Mouse (Mus musculus): ENCODE results near the gene Sco1. TPM values are rescaled to one million over a fixed set of nuclear protein-coding genes. Genes with fewer than 3 reads are reported as not detected.

The Sco1 gene
- total and polyA plus RNA-seq, 3 experiments, result 15.4 to 32.7 (median 20.4) TPM

- TF ChIP-seq SMC3 (IDR thresholded peaks at IDR 0.05; ENCODE audit: low read depth, low read length), result no peak
- TF ChIP-seq MAFK (IDR thresholded peaks at IDR 0.05; ENCODE audit: insufficient replicate concordance, low read length), result no peak
- no peak for TF ChIP-seq RCOR1 (conservative IDR thresholded peaks at IDR 0.05; ENCODE audit: low read depth, low read length)
- no peak for TF ChIP-seq POLR2AphosphoS2 (IDR thresholded peaks at IDR 0.05; ENCODE audit: low read depth, low read length)
- TF ChIP-seq ZC3H11A (IDR thresholded peaks at IDR 0.05; ENCODE audit: low read depth, low read length), result no peak
- no peak for TF ChIP-seq HCFC1 (IDR thresholded peaks at IDR 0.05; ENCODE audit: low read depth, low read length)
- TF ChIP-seq UBTF (IDR thresholded peaks at IDR 0.05; ENCODE audit: low read depth, low read length), result no peak
- no peak for TF ChIP-seq MAX (IDR thresholded peaks at IDR 0.05; ENCODE audit: low read length)
- no peak for TF ChIP-seq KAT2A (IDR thresholded peaks at IDR 0.05; ENCODE audit: insufficient replicate concordance, low read length)
- TF ChIP-seq JUN (IDR thresholded peaks at IDR 0.05; ENCODE audit: insufficient read depth, low read depth, low read length), result no peak
- no peak for TF ChIP-seq GABPA (IDR thresholded peaks at IDR 0.05; ENCODE audit: insufficient replicate concordance, low read depth, low read length)
- TF ChIP-seq ZNF384 (IDR thresholded peaks at IDR 0.05; ENCODE audit: low read depth, low read length), result no peak
- TF ChIP-seq EP300 (IDR thresholded peaks at IDR 0.05; ENCODE audit: low read length), result no peak
- TF ChIP-seq POLR2A (IDR thresholded peaks at IDR 0.05; ENCODE audit: low read depth, low read length), result no peak
- no peak for TF ChIP-seq E2F4 (IDR thresholded peaks at IDR 0.05; ENCODE audit: insufficient replicate concordance, low read depth, low read length)
- TF ChIP-seq NELFE (IDR thresholded peaks at IDR 0.05; ENCODE audit: low read depth, low read length), result no peak
- no peak for TF ChIP-seq ZMIZ1 (IDR thresholded peaks at IDR 0.05; ENCODE audit: low read depth, low read length)
- TF ChIP-seq TBP (conservative IDR thresholded peaks at IDR 0.05; ENCODE audit: low read depth, low read length), result no peak
- no peak for TF ChIP-seq MXI1 (IDR thresholded peaks at IDR 0.05; ENCODE audit: low read depth, low read length)
- TF ChIP-seq MEF2A (IDR thresholded peaks at IDR 0.05; ENCODE audit: borderline replicate concordance, low read depth, low read length), result no peak
- Histone ChIP-seq H3K79me2 (replicated peaks; ENCODE audit: control insufficient read depth, extremely low read depth, insufficient read depth, poor library complexity, severe bottlenecking) (no peaks in the 10 kb centered on the region), H3K27ac (ENCODE audit: insufficient read depth, low read depth) (no peak overlapping the region), H3K4me2 (ENCODE audit: insufficient read depth, low read depth, poor library complexity, severe bottlenecking) (no peak overlapping the region), H3K36me3 (replicated peaks in 1 of 2; ENCODE audit: control insufficient read depth in 1 of 2, insufficient read depth in 1 of 2, low read length in 1 of 2) (no peaks in the 10 kb centered on the region), H3K9ac (ENCODE audit: insufficient read depth, low read depth) (no peak overlapping the region), H3K4me3 (replicated peaks in 1 of 3; ENCODE audit: low read depth in 2 of 3, low read length in 2 of 3, poor library complexity in 1 of 3) (no peak overlapping the region), H3K27me3 (replicated peaks) (peaks cover 38% of the 10 kb centered on the region), H3K9me3 (replicated peaks; ENCODE audit: low read length) (no peaks in the 10 kb centered on the region), H3K4me1 (ENCODE audit: control insufficient read depth in 1 of 2, insufficient read depth in 2 of 2) (peaks cover 0 to 3% of the 10 kb centered on the region in 2 experiments; a peak in 1 of 4 replicates)
- no peak for DNase-seq (ENCODE audit: extremely low read depth)
- dilution Hi-C loops (cut with MboI; ENCODE audit: extremely low pct_ligation_motif_present, extremely low pct_unique_long_range_greater_than_20kb, low sequenced_read_pairs) (no loop called here), in situ Hi-C loops (cut with MboI; ENCODE audit: low pct_ligation_motif_present, low pct_unique_long_range_greater_than_20kb, low sequenced_read_pairs) (loop anchor here (10.0 kb wide), 1 partner anchor 107 kb away; no protein-coding TSS in a partner anchor)
Observed at GRCm38 (mm10) chr11:67011635-67012034, 40.8 kb upstream of the Sco1 start.
